Mouse (Mus musculus) T-cell, adult 66 days (primary cell): ENCODE measurements around the gene Chpf2. TPM values are rescaled to one million over a fixed set of nuclear protein-coding genes. Genes with fewer than 3 reads are reported as not detected.

Experiments
- total RNA-seq, 2 experiments: library from RNA; stranded (reverse); gene quantifications; 3 replicates in 1 of 2; 4 replicates in 1 of 2; pipeline ENCODE4 v1.2.4; 2023

Gene Chpf2
- total RNA-seq = 10 to 100 TPM; 41.0 to 42.2 TPM

GRCm38 (mm10) chr5:24586547-24587199 is at the start of gene Chpf2:
Gene Chpf2, plus strand, starts transcription at chr5:24586741.

GRCm38 (mm10) chr5:24540387-24541143 is 46.0 kb upstream of the Chpf2 start, which contains the start of gene Asb10:
Gene Asb10, minus strand, starts transcription at chr5:24540978.

GRCm38 (mm10) chr5:24556709-24557108 is 29.8 kb upstream of the Chpf2 start, which contains the start of gene 4931409K22Rik:
Gene 4931409K22Rik, minus strand, starts transcription at chr5:24556809.

GRCm38 (mm10) chr5:24577183-24577929 is 9.2 kb upstream of the Chpf2 start, which contains the start of gene Abcf2:
Gene Abcf2, minus strand, starts transcription at chr5:24577467.

GRCm38 (mm10) chr5:24623986-24624821 is 37.7 kb downstream of the Chpf2 start, which contains the start of gene Smarcd3:
Gene Smarcd3, minus strand, starts transcription at chr5:24624411.

Other genes starting within 250 kb of the Chpf2 start
- gene Kcnh2, start 235.1 kb upstream of the Chpf2 start, total RNA-seq = 1 to 10 TPM; 5.3 to 6.7 TPM
- gene Nos3, start 221.9 kb upstream of the Chpf2 start, total RNA-seq = not detected
- under 1 TPM; 0.18 to 0.50 TPM for gene Atg9b, start 194.6 kb upstream of the Chpf2 start, total RNA-seq
- 10 to 100 TPM; 20.7 to 25.5 TPM for gene Abcb8, start 193.1 kb upstream of the Chpf2 start, total RNA-seq
- gene Asic3, start 173.3 kb upstream of the Chpf2 start, total RNA-seq = under 1 TPM in 1 of 2 experiments, not detected in 1; 0.62 TPM
- 10 to 100 TPM; 29.6 to 43.1 TPM for gene Cdk5, start 163.2 kb upstream of the Chpf2 start, total RNA-seq
- 10 to 100 TPM; 53.8 to 84.9 TPM for gene Slc4a2, start 162.9 kb upstream of the Chpf2 start, total RNA-seq
- 100 to 1,000 TPM in 1 of 2 experiments, 10 to 100 TPM in 1; 90.8 to 104 TPM for gene Fastk, start 141.5 kb upstream of the Chpf2 start, total RNA-seq
- gene Tmub1, start 138.9 kb upstream of the Chpf2 start, total RNA-seq = 10 to 100 TPM; 26.0 to 28.0 TPM
- gene Agap3, start 134.6 kb upstream of the Chpf2 start, total RNA-seq = 10 to 100 TPM; 82.7 to 91.3 TPM
- not detected for gene Gbx1, start 59.5 kb upstream of the Chpf2 start, total RNA-seq
- gene Asb10, start 45.8 kb upstream of the Chpf2 start, total RNA-seq = not detected
- not detected for gene 4931409K22Rik, start 29.9 kb upstream of the Chpf2 start, total RNA-seq
- gene Abcf2, start 9.3 kb upstream of the Chpf2 start, total RNA-seq = 10 to 100 TPM; 46.5 to 47.9 TPM
- gene Smarcd3, start 37.7 kb downstream of the Chpf2 start, total RNA-seq = under 1 TPM in 1 of 2 experiments, not detected in 1; 0.32 TPM
- gene Nub1, start 98.8 kb downstream of the Chpf2 start, total RNA-seq = 10 to 100 TPM; 86.5 to 86.7 TPM
- not detected for gene Wdr86, start 144.0 kb downstream of the Chpf2 start, total RNA-seq
- gene Crygn, start 171.3 kb downstream of the Chpf2 start, total RNA-seq = not detected